Mouse (Mus musculus) ES-E14 (cell line): ENCODE results near the gene Pik3ap1. TPM values are rescaled to one million over a fixed set of nuclear protein-coding genes. Genes with fewer than 3 reads are reported as not detected.

Source experiments
- DNase-seq: peaks from one replicate; pipeline ENCODE4 v3.0.0-alpha.2; 2013; ENCODE audit warnings: low read depth, low spot score
- H3K27ac ChIP-seq: 2 replicates; pipeline ENCODE4 v1.5.1; 2012; ENCODE audit warnings: low read depth, mild to moderate bottlenecking, low read length, moderate library complexity, mixed read lengths; ENCODE audit not compliant: poor library complexity, insufficient read depth, severe bottlenecking
- H3K36me3 ChIP-seq: 2 replicates; pipeline ENCODE4 v1.6.1; 2012; ENCODE audit warnings: mild to moderate bottlenecking, low read length, moderate library complexity, mixed read lengths; ENCODE audit not compliant: control insufficient read depth, poor library complexity, insufficient read depth, severe bottlenecking
- H3K4me1 ChIP-seq, 2 experiments: fragments of 150-350 bp in 1 of 2; sonication (generic) in 1 of 2; 2 replicates each; pipeline ENCODE4 v1.6.1; 2012; ENCODE audit warnings: low read length in 2 of 2, mild to moderate bottlenecking in 1 of 2, mixed read lengths in 1 of 2; ENCODE audit not compliant: control insufficient read depth in 2 of 2, insufficient read depth in 2 of 2, poor library complexity in 1 of 2
- H3K4me3 ChIP-seq, 2 experiments: fragments of 150-350 bp in 1 of 2; sonication (generic) in 1 of 2; 2 replicates each; pipeline ENCODE4 v1.5.1; 2012; ENCODE audit warnings: low read length in 2 of 2, low read depth in 1 of 2, mild to moderate bottlenecking in 1 of 2, mixed read lengths in 1 of 2; ENCODE audit not compliant: insufficient read depth in 1 of 2, poor library complexity in 1 of 2, severe bottlenecking in 1 of 2
- H3K9ac ChIP-seq: 2 replicates; pipeline ENCODE4 v1.6.1; 2012; ENCODE audit warnings: low read depth, mild to moderate bottlenecking, low read length, mixed read lengths; ENCODE audit not compliant: poor library complexity, insufficient read depth, severe bottlenecking
- H3K9me3 ChIP-seq: fragments of 150-350 bp; sonication (generic); 2 replicates; pipeline ENCODE4 v1.6.1; 2012; ENCODE audit warnings: low read depth, mild to moderate bottlenecking, low read length; ENCODE audit not compliant: control insufficient read depth, insufficient read depth
- CHD2 ChIP-seq: IDR thresholded peaks from 2 replicates; pipeline ENCODE4 v1.6.1; 2014; ENCODE audit warnings: mild to moderate bottlenecking, low read depth, low read length, inconsistent platforms
- HCFC1 ChIP-seq: IDR thresholded peaks from 2 replicates; pipeline ENCODE4 v1.6.1; 2012; ENCODE audit warnings: low read length, inconsistent platforms, borderline replicate concordance; ENCODE audit not compliant: insufficient read depth
- MAFK ChIP-seq: IDR thresholded peaks from 2 replicates; pipeline ENCODE4 v1.6.1; 2014; ENCODE audit warnings: mild to moderate bottlenecking, low read depth, low read length, inconsistent platforms; ENCODE audit not compliant: insufficient read depth
- ZC3H11A ChIP-seq: IDR thresholded peaks from 2 replicates; pipeline ENCODE4 v1.6.1; 2012; ENCODE audit warnings: low read depth, mild to moderate bottlenecking, inconsistent platforms, low read length, borderline replicate concordance
- ZNF384 ChIP-seq: IDR thresholded peaks from 2 replicates; pipeline ENCODE4 v1.6.1; 2012; ENCODE audit warnings: low read depth, low read length, inconsistent platforms
- in situ Hi-C, 2 experiments: fragments of 600-800 bp; cut with MboI; formaldehyde crosslinking; loops; one replicate each; pipeline ENCODE4 v1.15.1; 2025; ENCODE audit warnings: low sequenced_read_pairs in 2 of 2, inconsistent platforms in 1 of 2; ENCODE audit not compliant: unreplicated experiment in 2 of 2
- total RNA-seq: library from RNA; depleted of rRNA; stranded (reverse); fragments of 300-350 nt; gene quantifications from 2 replicates; pipeline ENCODE4 v1.2.3, GENCODE M21; 2012

Gene Pik3ap1
- total RNA-seq, 1 experiment, result 1.1 TPM

DNA sequence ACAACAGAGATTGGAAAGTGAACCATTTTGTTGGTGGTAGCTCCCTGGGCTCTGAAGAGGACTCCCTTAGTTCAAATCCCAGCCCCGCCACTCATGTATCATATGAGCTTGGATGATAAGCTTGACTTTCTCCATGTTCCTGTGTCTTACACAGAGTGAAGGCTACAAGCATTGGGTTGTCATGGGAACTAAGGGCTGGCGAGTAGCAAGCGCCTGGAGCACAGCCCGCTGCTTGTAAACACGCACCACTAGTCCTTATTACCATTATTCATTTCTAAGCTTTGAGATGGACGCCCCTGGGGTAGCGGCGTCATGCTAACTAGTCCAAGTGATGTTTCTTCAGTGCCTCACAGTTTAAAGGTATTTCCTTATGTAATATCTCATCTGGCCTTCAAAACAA, 85.5 kb downstream of the Pik3ap1 start:
- TF ChIP-seq MAFK (no peak), ZNF384 (no peak), HCFC1 (no peak), ZC3H11A (no peak), CHD2 (no peak)
- no peak for DNase-seq
- H3K27ac ChIP-seq, result no peak overlapping the region
- H3K4me3 ChIP-seq, result no peak overlapping the region
- H3K9ac ChIP-seq, result no peak overlapping the region
- H3K9me3 ChIP-seq, result no peaks in the 10 kb centered on the region
- in situ Hi-C loops, result no loop called here
- H3K36me3 ChIP-seq, result no peaks in the 10 kb centered on the region
- H3K4me1 ChIP-seq, result peaks cover 0 to 7% of the 10 kb centered on the region in 2 experiments; a peak in 2 of 4 replicates

- Histone ChIP-seq H3K27ac (no peak overlapping the region), H3K4me3 (no peak overlapping the region), H3K9ac (no peak overlapping the region), H3K4me1 (peaks cover 0 to 1% of the 10 kb centered on the region in 2 experiments; a peak in 2 of 4 replicates), H3K36me3 (no peaks in the 10 kb centered on the region), H3K9me3 (no peaks in the 10 kb centered on the region)
- DNase-seq, result no peak
- in situ Hi-C loops, result no loop called here
- TF ChIP-seq ZC3H11A, result peak; percentile 39; the same call in 1 of the 2 replicates
- no peak for TF ChIP-seq ZNF384
These were observed 93.8 kb downstream of the Pik3ap1 start for GRCm38 (mm10) chr19:41290952-41291619.

DNA sequence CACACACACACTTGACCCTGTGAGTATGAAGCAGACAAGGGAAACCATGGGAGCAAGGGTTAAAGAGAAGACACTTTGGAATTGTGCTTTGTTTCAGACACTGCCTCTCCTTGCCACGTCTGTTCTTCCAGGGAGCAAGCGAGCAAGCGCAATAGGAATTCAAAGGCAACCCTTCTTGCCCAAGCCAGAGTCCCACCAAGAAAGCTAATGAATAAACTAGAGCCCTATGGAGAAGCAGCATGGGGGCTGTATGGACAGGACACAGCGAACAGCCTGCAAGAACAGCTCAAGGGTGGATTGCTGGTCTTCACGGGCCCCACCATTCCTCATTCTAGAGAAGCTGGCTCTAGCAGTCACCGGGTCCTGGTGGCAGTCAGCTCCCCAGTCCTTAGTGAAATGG, 96.3 kb downstream of the Pik3ap1 start:
- Histone ChIP-seq H3K9me3 (no peaks in the 10 kb centered on the region), H3K27ac (no peak overlapping the region), H3K4me3 (no peak overlapping the region), H3K4me1 (no peaks in the 10 kb centered on the region), H3K9ac (no peak overlapping the region), H3K36me3 (no peaks in the 10 kb centered on the region)
- DNase-seq, result no peak
- in situ Hi-C loops, result no loop called here
- TF ChIP-seq MAFK, result no peak
- TF ChIP-seq CHD2, result no peak
- no peak for TF ChIP-seq HCFC1

DNA sequence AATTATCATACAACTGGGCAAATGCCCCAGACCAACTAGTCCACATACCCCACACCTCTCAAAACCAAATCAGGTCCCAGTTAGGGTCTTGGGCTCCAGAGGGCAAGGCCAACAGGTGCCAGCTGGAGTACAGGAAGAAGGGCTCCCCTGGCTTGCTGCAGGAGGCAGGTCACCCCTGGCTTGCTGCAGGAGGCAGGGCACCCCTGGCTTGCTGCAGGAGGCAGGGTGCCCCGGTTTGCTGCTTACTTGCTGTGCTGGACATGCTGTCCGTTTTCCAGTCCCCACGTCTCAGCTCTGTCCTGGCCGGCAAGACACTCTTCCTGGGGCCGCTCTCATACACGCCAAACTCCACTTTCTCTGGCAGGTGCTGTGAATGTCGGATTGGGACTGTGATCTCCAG, 97.7 kb downstream of the Pik3ap1 start:
- in situ Hi-C loops, result no loop called here
- TF ChIP-seq MAFK (no peak), ZNF384 (no peak), HCFC1 (no peak), ZC3H11A (no peak), CHD2 (no peak)
- Histone ChIP-seq H3K4me1 (no peaks in the 10 kb centered on the region), H3K9me3 (no peaks in the 10 kb centered on the region), H3K4me3 (no peak overlapping the region), H3K27ac (no peak overlapping the region), H3K9ac (no peak overlapping the region), H3K36me3 (no peaks in the 10 kb centered on the region)
- DNase-seq, result no peak

GRCm38 (mm10) chr19:41284515-41284914, 100.4 kb downstream of the Pik3ap1 start:
- H3K27ac ChIP-seq, result no peak overlapping the region
- TF ChIP-seq HCFC1, result no peak
- TF ChIP-seq ZNF384, result no peak
- TF ChIP-seq CHD2, result no peak
- no peak for TF ChIP-seq MAFK
- no peak for TF ChIP-seq ZC3H11A
- H3K9ac ChIP-seq, result no peak overlapping the region
- no peaks in the 10 kb centered on the region; the same call in 1 of the 2 replicates for H3K36me3 ChIP-seq
- no peaks in the 10 kb centered on the region for H3K9me3 ChIP-seq
- in situ Hi-C loops, result no loop called here
- no peak for DNase-seq
- no peaks in the 10 kb centered on the region for H3K4me1 ChIP-seq
- no peak overlapping the region for H3K4me3 ChIP-seq
